Mouse (Mus musculus) adrenal gland, postnatal 36 days (tissue): ENCODE measurements around the gene Cers5. TPM values are rescaled to one million over a fixed set of nuclear protein-coding genes. Genes with fewer than 3 reads are reported as not detected.
A peak's percentile ranks its signal among the peaks of the same experiment; 100 is the strongest.
"Not testable (repeated sequence)": the region's sequence is repeated elsewhere in the genome, so short reads cannot be mapped to it uniquely, and the experiment has no call there.

Experiments used
- DNase-seq, 2 experiments: peaks; one replicate each; pipeline ENCODE4 v3.0.0; 2021; ENCODE audit warnings: mixed read lengths in 1 of 2
- total RNA-seq, 2 experiments: library from RNA; stranded (reverse); gene quantifications; 2 replicates each; pipeline ENCODE4 v1.2.3; 2021

The Cers5 gene
- total RNA-seq, 2 experiments from 2014 or later = 49.1 to 56.1 TPM

GRCm38 (mm10) chr15:99791003-99791402 is 18.3 kb upstream of the Cers5 start:
- DNase-seq = no peak

- DNase-seq = no peak
These were observed 17.8 kb upstream of the Cers5 start for GRCm38 (mm10) chr15:99790464-99790863.

- peak in 1 of 2 experiments; percentile 14 for DNase-seq
These were observed 15.0 kb upstream of the Cers5 start for GRCm38 (mm10) chr15:99787625-99788120.

GRCm38 (mm10) chr15:99778677-99779335 is 6.1 kb upstream of the Cers5 start:
- no peak for DNase-seq

- peak in 1 of 2 experiments; percentile 41 for DNase-seq
These were observed 5.5 kb upstream of the Cers5 start for GRCm38 (mm10) chr15:99778148-99778547.

- DNase-seq = no peak
These were observed 240 bp upstream of the Cers5 start for GRCm38 (mm10) chr15:99772925-99773324.

GRCm38 (mm10) chr15:99772277-99772880 is 306 bp downstream of the Cers5 start:
- peak; percentile 95 to 96 for DNase-seq

GRCm38 (mm10) chr15:99771601-99772276 is 946 bp downstream of the Cers5 start:
- peak; percentile 53 to 73 for DNase-seq

GRCm38 (mm10) chr15:99771004-99771500 is 1.6 kb downstream of the Cers5 start:
- DNase-seq = no peak

- DNase-seq = no peak
These were observed 3.9 kb downstream of the Cers5 start for GRCm38 (mm10) chr15:99768761-99769160.

GRCm38 (mm10) chr15:99767467-99767866 is 5.2 kb downstream of the Cers5 start:
- no peak for DNase-seq

GRCm38 (mm10) chr15:99754204-99754603 is 18.5 kb downstream of the Cers5 start:
- DNase-seq = no peak

- DNase-seq = no peak
These were observed 32.5 kb downstream of the Cers5 start for GRCm38 (mm10) chr15:99740229-99740628.

- no peak for DNase-seq
These were observed 36.0 kb downstream of the Cers5 start for GRCm38 (mm10) chr15:99736675-99737074.

GRCm38 (mm10) chr15:99735631-99736030 is 37.1 kb downstream of the Cers5 start:
- peak; percentile 96 to 97 for DNase-seq

- no peak for DNase-seq
These were observed 39.5 kb downstream of the Cers5 start for GRCm38 (mm10) chr15:99733186-99733585.

GRCm38 (mm10) chr15:99731678-99732077 is 41.0 kb downstream of the Cers5 start:
- DNase-seq = no peak

GRCm38 (mm10) chr15:99731167-99731566 is 41.5 kb downstream of the Cers5 start:
- DNase-seq = no peak

- no peak for DNase-seq
These were observed 43.5 kb downstream of the Cers5 start for GRCm38 (mm10) chr15:99729056-99729783.

GRCm38 (mm10) chr15:99728211-99728610 is 44.5 kb downstream of the Cers5 start:
- no peak for DNase-seq

GRCm38 (mm10) chr15:99727525-99727924 is 45.2 kb downstream of the Cers5 start:
- no peak for DNase-seq

- DNase-seq = not testable (repeated sequence)
These were observed 45.6 kb downstream of the Cers5 start for GRCm38 (mm10) chr15:99727039-99727438.
